Mouse (Mus musculus): ENCODE measurements around the gene Lrit3. TPM values are rescaled to one million over a fixed set of nuclear protein-coding genes. Genes with fewer than 3 reads are reported as not detected.
"Not testable (repeated sequence)": the region's sequence is repeated elsewhere in the genome, so short reads cannot be mapped to it uniquely, and the experiment has no call there.

The Lrit3 gene
- total RNA-seq, 2 experiments from 2014 or later = not detected

- no peak for DNase-seq
Measured at GRCm38 (mm10) chr3:129782746-129783145, 21.1 kb downstream of the Lrit3 start.

GRCm38 (mm10) chr3:129781435-129781834 lies 22.4 kb downstream of the Lrit3 start:
- no peak for DNase-seq
- intact Hi-C loops (cut with DNase I) = no loop called here

More at GRCm38 (mm10) chr3:129782746-129783145, 21.1 kb downstream of the Lrit3 start:
- intact Hi-C loops (cut with DNase I) = no loop called here

GRCm38 (mm10) chr3:129771210-129771609 lies 32.6 kb downstream of the Lrit3 start:
- no peak for DNase-seq
- intact Hi-C loops (cut with DNase I) = no loop called here

- no peak for DNase-seq
- intact Hi-C loops (cut with DNase I) = no loop called here
Measured at GRCm38 (mm10) chr3:129766971-129767794, 36.6 kb downstream of the Lrit3 start.

GRCm38 (mm10) chr3:129766106-129766505 lies 37.7 kb downstream of the Lrit3 start:
- intact Hi-C loops (cut with DNase I) = no loop called here

GRCm38 (mm10) chr3:129757599-129757998 lies 46.2 kb downstream of the Lrit3 start:
- intact Hi-C loops (cut with DNase I); DNase-seq: not testable (repeated sequence)

More at GRCm38 (mm10) chr3:129766106-129766505, 37.7 kb downstream of the Lrit3 start:
- no peak for DNase-seq

- DNase-seq = peak; percentile 34 to 46
- intact Hi-C loops (cut with DNase I) = no loop called here
Measured at GRCm38 (mm10) chr3:129754650-129755604, 48.9 kb downstream of the Lrit3 start, which contains the start of gene Egf. Gene Egf (minus strand): TSS chr3:129755316.

GRCm38 (mm10) chr3:129744803-129745202 lies 59.0 kb downstream of the Lrit3 start:
- intact Hi-C loops (cut with DNase I) = no loop called here
- peak in 1 of 2 experiments; percentile 30 for DNase-seq

GRCm38 (mm10) chr3:129742781-129743180 lies 61.0 kb downstream of the Lrit3 start:
- intact Hi-C loops (cut with DNase I) = no loop called here
- DNase-seq = no peak

GRCm38 (mm10) chr3:129738291-129739183 lies 65.3 kb downstream of the Lrit3 start:
- no peak for DNase-seq
- intact Hi-C loops (cut with DNase I) = no loop called here

Other genes starting within 250 kb of the Lrit3 start
- 1 to 10 TPM; 2.4 to 3.5 TPM for gene Egf, start 48.7 kb downstream of the Lrit3 start, total RNA-seq (2021)
- gene Rrh, start 18.6 kb upstream of the Lrit3 start, total RNA-seq (2021) = not detected
- gene Gar1, start 27.4 kb upstream of the Lrit3 start, total RNA-seq (2021) = 10 to 100 TPM; 13.8 to 21.3 TPM
- 1 to 10 TPM in 1 of 2 experiments, under 1 TPM in 1; 0.92 to 1.1 TPM for gene Cfi, start 31.9 kb upstream of the Lrit3 start, total RNA-seq (2021)
- 10 to 100 TPM; 41.2 to 53.0 TPM for gene Pla2g12a, start 74.6 kb upstream of the Lrit3 start, total RNA-seq (2021)
- 10 to 100 TPM; 12.5 to 13.6 TPM for gene Casp6, start 97.4 kb upstream of the Lrit3 start, total RNA-seq (2021)
- gene Mcub, start 166.2 kb upstream of the Lrit3 start, total RNA-seq (2021) = 1 to 10 TPM; 2.4 to 2.7 TPM